Mouse (Mus musculus) MN1 (cell line): ENCODE measurements at regions not wholly inside any gene's neighbourhood (a gene's known extent, or its start where the extent isn't known, plus 50 kb on each side); places are given as distances from the start of the nearest gene placed in this dataset.
"Not testable (repeated sequence)": the region's sequence is repeated elsewhere in the genome, so short reads cannot be mapped to it uniquely, and the experiment has no call there.

Experiments
- DNase-seq: peaks from one replicate; pipeline ENCODE4 v3.0.0-alpha.2; 2016; ENCODE audit warnings: low spot score

DNA sequence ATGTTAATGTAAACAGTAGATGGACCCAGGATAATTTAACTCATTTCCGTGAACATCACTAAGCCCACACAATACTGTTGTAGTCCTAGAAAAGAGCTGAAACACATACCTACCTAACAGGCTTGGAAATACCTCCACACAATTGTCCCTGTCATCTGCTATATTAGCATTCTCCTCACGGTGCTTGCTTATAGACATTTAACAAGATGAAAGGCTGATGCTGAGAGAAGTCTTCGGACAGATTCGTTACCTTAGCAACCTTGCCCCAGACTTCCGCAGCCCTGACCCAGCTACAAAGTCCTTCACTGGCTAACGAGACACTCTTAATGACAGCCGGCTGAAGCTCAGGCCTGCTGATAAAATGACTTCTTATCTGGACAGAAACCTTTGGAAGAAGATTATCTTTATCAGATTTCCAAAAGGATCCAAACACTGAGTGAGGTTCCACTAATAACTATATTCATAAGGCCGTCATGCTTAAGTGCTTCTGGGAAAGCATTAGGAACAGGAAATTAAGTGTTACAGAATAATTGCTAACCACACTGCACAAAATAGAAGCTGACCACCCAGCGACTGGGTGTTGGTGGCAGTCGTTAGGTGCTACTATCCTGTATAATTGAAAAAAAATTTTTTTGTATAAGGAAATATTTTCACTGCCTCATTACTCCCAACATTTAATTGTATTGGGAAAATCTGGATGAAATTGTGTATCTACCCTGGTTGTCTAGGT is 267.0 kb upstream of the Tmpo start:
- DNase-seq: no peak

DNA sequence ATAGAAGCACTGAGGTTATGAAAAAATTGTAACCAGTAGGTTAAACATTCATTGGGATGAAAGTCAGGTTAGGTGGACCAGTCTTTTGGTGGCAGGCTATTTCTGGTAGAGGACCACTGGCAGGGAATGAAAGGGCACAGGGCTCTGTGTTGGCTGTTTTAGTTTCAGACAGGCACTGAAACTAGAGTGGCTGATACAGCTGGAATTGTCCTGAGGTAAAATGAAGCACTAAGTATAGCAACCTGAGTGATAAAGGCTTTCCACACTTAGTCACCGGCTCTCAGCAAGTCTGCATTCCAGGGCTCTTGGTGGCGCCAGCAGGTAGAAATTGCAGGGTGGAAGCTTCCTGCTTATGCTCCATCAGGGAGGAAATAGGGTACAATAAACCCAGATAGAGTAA is 262.2 kb upstream of the Tmpo start:
- DNase-seq: no peak

DNA sequence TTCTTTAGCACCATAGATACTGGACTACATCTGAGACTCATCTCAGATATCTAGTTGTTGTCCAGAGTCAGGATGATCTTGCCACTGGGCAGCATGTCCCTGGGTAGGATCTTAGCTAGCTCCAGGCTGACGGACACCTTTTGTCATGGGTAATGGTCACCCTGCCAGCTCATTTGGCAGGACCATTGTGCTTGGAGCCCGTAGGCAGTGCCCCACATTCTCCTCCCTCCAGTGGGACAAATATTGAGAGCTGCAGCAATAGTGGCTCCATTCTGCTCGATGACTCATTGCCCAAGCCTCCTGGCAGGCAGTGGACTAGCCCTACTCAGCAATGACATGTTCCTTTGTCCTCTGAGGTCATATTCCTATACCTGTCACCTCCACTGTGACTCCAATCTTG is 258.9 kb upstream of the Tmpo start:
- no peak for DNase-seq

DNA sequence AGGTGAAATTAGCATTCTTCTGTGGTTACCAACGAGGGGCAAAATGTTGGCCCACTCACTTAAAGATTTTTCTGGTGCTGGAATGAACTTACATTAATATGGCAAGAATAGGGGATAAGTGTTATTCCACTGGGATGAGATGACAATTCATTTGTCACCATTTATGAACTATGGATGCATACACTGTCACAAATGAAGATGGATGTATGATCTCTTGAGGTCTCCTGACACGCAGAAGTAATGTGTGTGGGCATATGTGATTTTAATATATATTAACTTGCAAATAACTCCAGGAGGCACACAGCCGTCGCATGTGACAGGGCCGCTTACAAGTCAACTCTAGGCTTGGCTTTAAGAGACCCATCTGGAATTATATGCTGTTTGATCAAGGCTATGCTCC is 256.8 kb upstream of the Tmpo start:
- DNase-seq: no peak

DNA sequence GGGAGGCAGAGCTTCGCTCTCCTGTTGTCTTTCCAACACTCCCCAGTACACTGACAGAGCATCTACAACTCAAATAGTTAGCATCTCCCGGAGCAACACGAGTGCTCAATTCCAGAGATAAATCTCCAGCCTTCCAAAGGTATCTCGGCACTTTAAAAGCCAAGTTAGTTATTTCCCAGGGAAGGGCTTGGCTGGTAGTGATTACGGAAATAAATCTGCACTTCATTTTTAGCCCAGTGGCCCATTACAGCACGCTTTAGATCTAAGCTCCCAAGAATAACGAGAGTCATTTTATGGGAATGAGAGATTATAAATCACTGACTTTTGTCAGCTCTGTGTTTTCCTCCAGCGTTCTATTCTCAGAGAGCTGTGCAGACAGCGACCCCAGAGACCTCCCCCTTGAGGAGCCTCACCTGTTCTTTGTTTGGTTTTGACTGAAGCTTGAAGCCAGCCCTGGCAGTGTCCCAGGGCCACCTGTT is 255.0 kb upstream of the Tmpo start:
- no peak for DNase-seq

DNA sequence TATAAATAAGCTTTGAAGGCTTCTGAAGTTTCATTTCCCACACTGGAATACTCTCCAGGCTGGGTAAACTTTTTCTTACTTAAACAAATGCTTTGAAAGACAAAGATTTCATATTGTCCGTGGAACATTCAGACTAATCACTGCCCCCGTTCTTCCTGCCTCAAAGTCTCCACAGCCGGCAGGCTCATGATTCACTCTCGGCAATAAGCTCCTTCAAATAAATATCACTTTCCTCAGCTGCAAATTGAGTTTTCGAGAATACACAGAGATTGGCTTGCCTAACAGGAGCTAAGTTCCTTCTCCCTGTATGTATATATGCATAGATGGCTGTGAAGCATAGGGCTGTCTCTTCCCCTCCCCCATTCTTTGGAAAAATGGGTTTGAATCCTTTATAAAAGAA is 249.2 kb upstream of the Tmpo start:
- DNase-seq: no peak

DNA sequence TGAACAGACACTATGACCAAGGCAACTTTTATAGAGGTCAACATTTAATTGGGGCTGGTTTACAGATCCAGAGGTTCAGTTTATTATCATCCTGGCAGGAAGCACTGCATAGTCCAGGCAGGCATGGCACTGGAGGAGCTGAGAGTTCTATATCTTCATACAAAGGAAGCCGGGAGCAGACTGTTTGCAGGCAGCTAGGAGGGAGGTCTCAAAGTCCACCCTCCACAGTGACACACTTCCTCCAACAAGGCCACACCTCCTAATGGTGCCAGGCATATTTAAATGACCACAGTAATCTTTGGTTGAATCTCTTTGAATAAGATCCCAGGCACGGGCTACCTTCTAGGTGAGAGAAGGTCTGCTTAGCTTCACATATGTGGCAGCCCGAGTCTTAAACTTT is 245.5 kb upstream of the Tmpo start:
- DNase-seq: no peak

DNA sequence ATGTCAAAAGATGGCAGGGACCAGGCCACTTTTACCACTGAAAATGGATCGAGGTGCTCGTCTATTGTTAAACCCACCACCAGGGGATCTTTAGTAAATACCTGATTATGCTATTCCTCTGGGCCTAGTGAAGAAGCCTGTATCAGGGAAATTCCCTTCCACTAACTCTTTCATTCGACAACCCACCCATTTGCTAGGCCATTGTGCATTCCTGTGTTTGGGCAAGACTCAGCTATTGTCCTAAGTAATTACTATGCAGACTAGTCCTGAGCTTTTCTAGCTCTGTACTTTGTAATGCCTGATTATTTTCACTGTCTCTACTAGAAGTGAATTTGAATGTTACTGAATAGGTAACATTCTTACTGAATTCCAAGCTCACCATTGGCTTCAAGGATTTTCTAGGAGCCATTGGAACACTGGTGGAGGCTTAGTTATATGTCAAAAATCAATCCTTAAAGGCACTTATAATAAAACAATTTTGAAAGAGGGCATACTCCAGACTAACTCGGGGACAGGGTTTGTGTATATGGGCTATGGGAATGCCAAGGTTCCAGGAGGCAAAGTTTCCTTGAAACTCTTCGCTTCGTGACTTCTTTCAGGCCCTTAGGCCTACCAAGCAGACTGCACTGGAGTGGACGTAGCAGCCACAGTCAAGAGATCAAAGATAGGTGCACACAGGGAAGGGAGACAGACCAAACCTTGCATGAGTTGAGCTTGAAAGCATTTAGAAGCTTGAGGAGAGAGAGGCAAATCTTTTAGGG is 244.7 kb upstream of the Tmpo start:
- not testable (repeated sequence) for DNase-seq

DNA sequence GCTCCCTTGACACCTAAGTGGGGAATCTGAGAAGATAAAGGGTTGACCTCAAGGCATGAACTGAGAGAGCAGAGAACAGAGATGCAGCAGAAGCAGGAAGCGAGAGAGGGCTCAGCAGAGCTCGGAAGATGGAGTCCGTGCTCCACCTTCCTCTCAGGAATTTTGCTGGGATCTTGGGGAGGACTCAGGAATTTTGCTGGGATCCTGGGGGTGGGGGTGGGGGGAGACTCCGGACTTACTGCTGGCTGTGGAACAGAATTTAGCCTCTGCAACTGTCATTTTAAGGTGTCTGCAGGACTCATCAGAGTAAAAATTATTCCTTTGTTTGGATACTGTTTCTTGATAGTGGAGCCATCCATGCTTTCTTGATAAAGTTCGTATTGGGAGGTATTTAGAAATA is 243.7 kb upstream of the Tmpo start:
- DNase-seq: no peak

DNA sequence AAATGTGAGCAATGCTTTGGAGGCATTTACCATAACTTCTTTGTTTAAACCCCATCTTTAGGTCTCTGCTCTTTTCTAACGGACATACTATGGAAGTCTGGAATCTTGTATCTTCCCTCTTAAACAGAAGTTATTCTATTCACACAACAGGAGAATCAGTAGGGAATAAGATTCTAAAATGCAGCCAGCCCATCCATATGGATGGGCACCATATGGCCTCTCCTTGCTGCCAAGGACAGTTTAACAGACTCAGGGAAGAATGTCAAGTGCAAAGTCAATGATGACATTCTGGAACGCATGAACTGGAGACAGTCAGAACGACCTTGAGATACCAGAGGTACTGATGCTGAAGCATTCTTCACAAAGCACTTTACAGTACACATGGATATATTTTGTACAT is 206.1 kb upstream of the Tmpo start:
- DNase-seq: no peak

DNA sequence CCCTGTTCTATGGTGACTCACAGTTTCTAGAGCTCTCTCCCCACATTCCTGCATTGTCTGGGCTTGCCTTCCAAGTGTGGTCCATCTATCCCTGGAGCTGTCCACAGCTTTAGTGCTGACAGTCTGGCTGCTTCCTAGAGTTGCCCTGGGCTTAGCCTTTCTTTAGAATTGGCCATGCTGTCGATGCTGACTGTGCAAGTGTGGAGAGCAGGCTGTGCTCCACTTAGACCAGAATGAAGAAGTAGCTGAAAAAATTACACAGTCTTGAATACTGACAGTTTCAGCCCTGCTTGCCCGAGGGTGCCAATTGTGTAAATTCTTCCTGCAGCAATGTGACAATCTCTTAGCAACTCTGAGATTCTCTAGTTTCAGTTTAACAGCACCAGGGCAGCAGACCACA is 203.3 kb upstream of the Tmpo start:
- no peak for DNase-seq

DNA sequence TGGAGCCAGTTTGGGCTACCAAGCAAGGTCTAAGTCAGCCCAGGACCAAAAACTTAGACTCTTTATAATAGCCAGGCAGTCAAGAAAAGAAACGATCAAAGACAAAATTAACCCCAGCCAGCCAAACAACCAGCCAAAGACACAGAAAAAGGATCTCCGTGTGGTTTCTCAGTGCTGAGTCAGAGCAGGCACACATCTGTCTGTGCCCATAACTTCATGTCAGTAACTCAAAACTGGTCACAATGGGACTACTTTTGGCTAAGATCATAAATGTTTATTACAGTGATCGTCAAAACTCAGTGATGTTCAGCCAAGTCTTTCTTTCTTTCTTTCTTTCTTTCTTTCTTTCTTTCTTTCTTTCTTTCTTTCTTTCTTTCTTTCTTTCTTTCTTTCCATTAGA is 195.6 kb upstream of the Tmpo start:
- DNase-seq: no peak

DNA sequence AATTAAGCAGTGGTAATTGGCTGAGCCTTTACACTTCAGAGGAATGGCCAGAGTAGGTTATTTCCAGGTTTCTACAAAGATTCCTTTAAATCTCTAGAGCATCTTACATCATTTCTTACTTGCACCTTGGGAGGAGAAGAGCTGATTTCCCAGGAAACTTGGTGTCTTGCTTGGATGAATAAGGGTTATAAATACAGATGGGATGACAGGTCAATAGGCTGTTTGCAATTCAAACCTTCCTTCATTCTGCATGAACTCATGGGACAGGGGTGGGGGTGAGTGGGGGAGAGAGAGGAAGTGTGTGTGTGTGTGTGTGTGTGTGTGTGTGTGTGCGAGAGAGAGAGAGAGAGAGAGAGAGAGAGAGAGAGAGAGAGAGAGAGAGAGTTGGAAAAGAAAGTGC is 186.4 kb upstream of the Tmpo start:
- DNase-seq: no peak

DNA sequence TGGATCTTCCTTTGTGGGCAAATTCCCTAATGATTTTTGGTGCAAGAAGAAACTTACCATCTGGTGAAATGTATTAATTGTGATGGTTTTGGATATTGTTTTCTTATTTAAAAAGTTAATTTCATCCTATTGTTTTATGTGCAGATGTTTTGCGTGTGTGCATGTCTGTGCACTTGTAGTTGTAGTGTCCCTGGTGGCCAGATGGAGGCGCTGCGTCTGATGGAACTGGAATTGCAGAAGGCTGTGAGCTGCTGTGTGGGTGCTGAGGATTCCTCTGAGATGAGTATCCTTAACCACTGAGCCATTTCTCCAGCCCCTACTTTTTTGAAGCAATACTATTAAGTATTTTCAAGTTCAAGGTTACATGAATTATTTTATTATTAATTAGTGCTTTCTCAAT is 181.5 kb upstream of the Tmpo start:
- DNase-seq: no peak

DNA sequence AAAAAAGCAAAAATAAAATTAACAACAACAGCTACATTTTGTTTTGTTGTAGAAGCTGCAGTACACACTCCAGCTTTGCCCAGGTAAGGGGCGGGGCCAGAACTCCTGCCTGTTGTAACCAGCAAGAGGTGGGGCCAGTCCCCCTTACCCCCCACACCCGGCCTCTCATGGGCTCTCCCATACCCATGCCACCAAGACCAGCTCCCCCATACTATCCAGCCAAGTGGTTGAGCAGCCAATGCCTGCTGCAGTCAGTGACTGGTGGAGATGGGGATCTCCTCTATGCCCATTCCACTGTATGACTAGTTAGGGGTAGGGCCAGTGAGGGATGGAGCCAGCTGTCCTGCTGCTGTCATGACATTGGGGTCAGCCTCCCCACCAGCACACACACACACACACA is 180.5 kb upstream of the Tmpo start:
- DNase-seq: no peak

DNA sequence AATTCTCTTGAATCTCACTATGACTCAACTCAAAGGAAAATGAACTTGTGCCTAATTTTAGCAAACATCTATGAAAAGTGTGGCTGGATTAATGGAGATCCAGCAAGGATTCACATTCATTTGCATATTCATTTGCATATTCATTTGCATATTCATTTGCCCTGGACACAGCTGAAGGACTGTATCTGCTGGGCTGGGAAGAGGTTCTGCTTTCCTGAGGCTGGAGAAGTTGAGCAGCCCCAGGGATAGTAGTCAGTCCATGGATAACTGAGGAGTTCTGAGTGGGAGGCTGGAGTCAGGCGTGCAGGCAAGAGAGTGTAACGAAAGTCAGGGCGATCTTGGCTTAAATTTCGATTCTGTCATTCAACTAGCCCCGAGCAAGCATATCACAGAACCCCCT is 164.3 kb upstream of the Tmpo start:
- DNase-seq: no peak

DNA sequence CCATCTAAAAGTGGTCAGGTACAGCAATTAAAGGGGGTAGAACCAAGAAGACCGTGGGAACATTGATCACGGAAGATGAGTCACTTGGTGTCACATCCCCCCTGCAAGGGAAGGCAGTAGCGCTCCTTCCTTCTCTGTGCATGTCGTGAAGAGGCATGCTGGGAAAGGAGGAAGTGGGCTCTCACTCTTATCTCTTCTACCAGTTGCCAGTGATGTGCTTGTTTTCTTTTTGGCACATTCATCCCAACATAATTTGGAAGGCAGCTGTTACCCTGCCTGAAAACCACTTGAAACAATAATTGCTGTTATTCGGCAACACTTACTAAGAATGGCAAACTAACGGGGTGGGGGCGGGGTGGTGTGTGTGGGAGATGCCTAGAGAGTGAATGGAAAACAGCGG is 161.0 kb upstream of the Tmpo start:
- no peak for DNase-seq

DNA sequence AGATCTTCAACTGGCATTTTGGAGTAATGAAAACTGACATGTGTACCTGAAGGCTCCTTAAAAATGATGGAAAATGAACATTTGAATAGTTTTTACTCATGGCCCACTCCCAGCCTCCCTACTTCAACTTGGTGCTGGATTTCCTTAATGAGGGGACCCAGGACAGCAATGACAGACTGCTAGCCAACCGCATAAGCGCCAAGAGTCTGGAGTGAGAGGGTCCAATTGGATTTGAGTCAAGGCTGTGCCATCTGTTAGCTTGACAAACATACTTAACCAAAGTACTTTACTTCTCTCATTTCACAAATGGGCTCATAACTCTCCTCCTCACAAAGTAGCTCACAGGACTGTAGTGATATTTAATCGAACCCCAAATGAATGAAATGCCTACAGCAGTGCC is 158.2 kb upstream of the Tmpo start:
- DNase-seq: no peak

DNA sequence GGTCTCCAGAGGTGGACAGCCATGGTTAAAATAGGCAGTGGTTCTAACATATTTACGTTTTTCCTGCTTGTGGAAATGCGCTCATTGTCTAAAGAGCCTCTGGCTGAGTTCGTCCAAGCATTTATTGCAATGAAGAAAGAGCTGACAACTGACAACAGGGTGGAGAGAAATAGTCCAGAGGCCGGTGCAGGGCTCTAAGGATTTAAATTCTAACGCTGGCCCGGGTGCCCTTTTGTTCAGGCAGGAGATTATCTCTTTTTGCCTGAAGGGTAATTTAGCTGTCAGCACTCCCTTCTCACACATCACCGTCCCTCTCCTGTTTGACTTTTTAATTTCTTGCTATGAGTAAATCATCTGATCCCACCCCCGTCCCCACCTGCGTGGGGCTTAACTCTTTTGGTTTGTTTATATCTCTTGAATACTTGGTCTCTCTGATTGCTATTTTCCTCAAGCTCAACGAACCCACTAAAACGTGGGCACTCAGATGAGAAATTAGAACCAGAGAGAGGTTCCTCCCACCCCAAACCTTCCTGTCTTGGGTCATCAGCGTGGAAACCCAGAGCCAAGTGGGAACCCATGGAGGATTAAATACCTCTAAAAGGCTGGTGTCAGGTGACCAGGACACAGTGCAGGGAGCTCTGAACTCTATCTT is 145.7 kb upstream of the Tmpo start:
- DNase-seq: no peak

DNA sequence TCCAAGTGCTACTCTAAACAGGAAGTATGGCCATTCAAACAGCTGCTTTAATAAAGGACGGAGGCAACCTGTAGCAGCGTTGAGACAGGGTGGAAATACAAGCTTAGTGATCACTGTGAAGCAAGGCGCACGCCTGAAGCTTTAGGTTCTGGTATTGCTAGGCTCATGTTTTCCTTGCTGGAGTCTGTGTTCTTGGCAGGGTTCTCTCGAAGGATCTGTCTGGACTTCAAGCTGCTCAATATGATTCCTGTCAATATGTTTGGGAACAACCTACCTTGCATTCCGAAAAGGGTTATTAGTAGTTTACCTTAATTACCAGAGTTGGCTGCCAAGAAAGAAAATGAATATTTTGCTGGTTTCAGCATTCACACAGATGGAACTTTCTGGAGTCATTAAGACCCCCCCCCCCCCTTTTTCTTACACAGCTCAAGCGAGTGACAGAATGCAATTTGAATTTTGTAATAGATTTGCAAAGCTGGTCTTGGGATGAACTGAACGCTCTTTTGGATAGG is 145.1 kb upstream of the Tmpo start:
- DNase-seq: no peak

DNA sequence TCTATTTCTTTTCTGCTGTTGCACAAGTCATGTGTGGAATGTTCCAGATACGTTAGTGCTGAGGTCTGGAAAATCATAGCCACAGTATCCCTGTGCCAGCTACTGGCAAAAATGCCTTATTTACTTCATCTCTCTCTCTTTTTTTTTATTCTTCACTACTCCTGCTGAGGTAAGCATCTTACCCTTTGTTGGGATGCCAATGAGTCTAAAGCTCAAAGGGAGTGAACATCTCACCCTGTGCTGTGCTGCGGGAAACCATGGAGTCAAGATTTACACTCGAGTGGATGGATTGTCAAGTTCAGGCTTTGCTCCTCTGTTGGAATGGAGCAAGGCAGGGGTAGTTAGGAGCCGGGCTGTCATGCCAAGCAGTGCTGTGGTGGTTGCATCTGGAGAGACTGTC is 140.1 kb upstream of the Tmpo start:
- no peak for DNase-seq

DNA sequence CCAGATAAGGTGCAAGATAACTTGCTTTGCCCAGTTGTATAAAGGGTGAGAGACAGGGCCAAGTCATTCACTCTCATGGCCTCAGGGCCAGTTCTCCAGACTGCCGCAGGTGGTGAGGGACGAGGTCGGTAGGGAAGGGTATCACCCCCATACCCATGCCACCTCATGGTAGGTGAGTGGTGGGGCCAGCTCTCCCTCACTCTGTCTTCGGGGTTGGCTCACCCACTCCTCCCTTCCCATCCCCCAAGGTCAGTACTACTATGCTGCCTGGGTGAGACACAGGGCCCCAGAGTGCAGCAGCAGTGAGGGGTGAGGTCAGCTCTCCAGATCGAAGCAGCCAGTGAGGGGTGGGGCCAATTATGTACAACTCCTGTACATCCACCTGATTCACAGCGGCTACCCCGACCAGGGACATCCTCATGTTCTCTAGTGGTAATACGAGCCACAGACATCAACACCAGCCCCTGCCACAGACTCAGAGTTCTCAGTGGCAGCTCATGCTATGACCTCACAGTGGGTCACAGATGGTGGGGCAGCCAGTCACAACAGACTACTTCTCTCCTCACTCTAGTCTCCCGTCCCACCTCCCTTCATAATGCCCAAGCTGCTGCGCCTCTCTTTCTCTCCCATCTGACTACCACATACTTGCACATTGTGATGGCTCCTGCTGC is 138.5 kb upstream of the Tmpo start:
- DNase-seq: no peak

DNA sequence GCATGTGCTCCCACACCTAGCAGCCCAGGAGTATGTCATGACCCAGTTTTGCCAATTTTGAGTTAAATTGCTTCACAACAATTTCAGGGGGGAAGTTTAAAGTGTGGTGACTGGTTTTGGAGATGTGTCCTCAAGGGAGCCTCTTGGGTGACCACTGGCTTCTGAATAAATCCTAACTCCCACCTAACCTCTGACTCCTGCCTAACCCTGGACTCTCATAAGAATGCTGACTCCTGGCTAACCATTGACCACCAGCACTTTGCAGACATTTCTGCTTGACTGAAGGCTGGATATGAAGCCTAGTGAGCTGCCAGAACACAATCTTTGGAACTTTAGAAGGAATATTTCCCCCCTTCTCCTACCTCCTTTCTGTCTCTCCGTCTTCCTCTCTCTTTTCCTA is 133.3 kb upstream of the Tmpo start:
- DNase-seq: no peak
